Mouse (Mus musculus): ENCODE measurements around the gene Pappa.

DNA sequence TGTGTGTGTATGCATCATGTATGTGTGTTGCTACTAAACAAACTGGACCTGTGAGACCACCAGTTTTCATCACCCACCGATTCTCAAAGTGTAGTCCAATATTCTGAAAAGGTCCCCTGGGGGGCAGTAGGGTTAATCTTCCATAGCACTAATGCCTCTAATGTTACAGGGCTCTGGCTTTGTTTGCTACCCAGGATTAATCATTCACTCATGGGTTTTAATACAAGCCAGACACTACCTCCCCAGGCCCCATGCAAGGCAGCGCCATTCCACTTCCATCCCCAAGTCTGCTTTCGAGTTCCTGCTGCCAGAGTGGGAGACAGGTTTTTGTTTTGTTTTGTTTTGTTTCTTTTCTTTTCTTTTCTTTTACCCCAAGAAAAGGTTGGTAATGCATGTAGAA lies 92.7 kb downstream of the Pappa start:
- no peak for TF ChIP-seq POLR2A (IDR thresholded peaks at IDR 0.05; ENCODE audit: borderline replicate concordance, extremely low read depth, low read depth, low read length)
- TF ChIP-seq CTCF (IDR thresholded peaks at IDR 0.05; ENCODE audit: insufficient read depth, low read length): no peak

All from lung, adult 2 months (tissue).